ENCODE assay signal across 13 mouse cellular contexts in the genomic region with DNA sequence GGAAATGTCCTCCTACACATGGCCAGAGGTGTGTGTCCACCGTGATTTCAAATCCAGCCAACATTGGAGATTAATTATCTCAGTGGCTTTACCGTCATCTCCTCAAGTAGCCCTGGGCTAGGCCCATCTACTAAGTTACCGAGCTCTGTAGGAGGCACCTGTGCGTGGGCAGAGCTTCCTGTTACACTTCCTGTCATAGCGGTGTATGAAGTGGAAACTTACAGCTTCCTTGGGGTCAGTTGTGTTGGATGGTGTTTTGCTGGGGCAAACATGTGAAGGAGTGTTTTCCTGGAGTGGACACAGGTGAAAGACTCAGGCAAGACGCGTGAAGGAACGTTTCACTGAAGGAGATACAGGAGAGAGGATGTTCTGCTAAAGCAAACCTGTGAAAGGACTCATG. TPM values are rescaled to one million over a fixed set of nuclear protein-coding genes. Genes with fewer than 3 reads are reported as not detected.
DNase-seq lines count a peak whose midpoint lies in the region; ATAC-seq and TF ChIP-seq lines count a peak whose summit lies in the region.
"Had no signal": no experiment of that assay in that cellular context is flagged by ENCODE, and none has a peak within 500 bp of the region (broad histone marks: within the 10 kb centered on the region; RNA-seq: fewer than 3 reads in every experiment).

No protein-coding gene starts in this region.

- WGBS in liver, postnatal 0 days (ENCODE audit: insufficient replicate concordance), result 56% methylated on average over 8 of the region's 8 CpGs
- 37% methylated on average over 8 of the region's 8 CpGs for WGBS in bone marrow, adult 2 months
- 93% methylated on average over 8 of the region's 8 CpGs for WGBS in hindbrain, embryonic 12.5 days

- no peak for TF ChIP-seq CTCF in liver, postnatal 0 days (IDR thresholded peaks at IDR 0.05; ENCODE audit: low read depth)
- TF ChIP-seq CTCF in bone marrow, adult 2 months (IDR thresholded peaks at IDR 0.05; ENCODE audit: control insufficient read depth, insufficient read depth, low read length), result no peak

- H3K4me1 ChIP-seq in liver, postnatal 0 days (ENCODE audit: insufficient read depth), result peaks cover 8% of the 10 kb centered on the region; the same call in 1 of the 2 replicates
- H3K4me1 ChIP-seq in bone marrow, adult 2 months (ENCODE audit: control insufficient read depth, insufficient read depth, low read length), result peaks cover 6% of the 10 kb centered on the region
- peaks cover 5% of the 10 kb centered on the region; the same call in 1 of the 2 replicates for H3K4me1 ChIP-seq in hindbrain, embryonic 12.5 days

- H3K4me2 ChIP-seq in liver, postnatal 0 days (ENCODE audit: low read depth, low read length), result no peak overlapping the region
- no peak overlapping the region for H3K4me2 ChIP-seq in hindbrain, embryonic 12.5 days (replicated peaks)
- H3K4me2 ChIP-seq: hindbrain, embryonic 13.5 days; neural tube, embryonic 13.5 days had no signal

- peak overlapping the region; percentile 18; the same call in 1 of the 2 replicates for H3K27ac ChIP-seq in liver, postnatal 0 days (ENCODE audit: low read depth)
- peak overlapping the region; percentile 90; the same call in 1 of the 2 replicates for H3K27ac ChIP-seq in bone marrow, adult 2 months (ENCODE audit: control insufficient read depth, insufficient read depth, low read depth, low read length, poor library complexity)
- H3K27ac ChIP-seq in hindbrain, embryonic 12.5 days, result no peak overlapping the region
- H3K27ac ChIP-seq: hindbrain, embryonic 13.5 days; liver, embryonic 14.5 days; neural tube, embryonic 13.5 days had no signal

- TF ChIP-seq EP300 in liver, postnatal 0 days (IDR thresholded peaks at IDR 0.05; ENCODE audit: low read depth), result no peak

- no peak for TF ChIP-seq POLR2A in bone marrow, adult 2 months (IDR thresholded peaks at IDR 0.05; ENCODE audit: borderline replicate concordance, control insufficient read depth, low read depth, low read length)

- H3K36me3 ChIP-seq in liver, postnatal 0 days (replicated peaks; ENCODE audit: insufficient read depth, low read length), result no peaks in the 10 kb centered on the region
- H3K36me3 ChIP-seq in hindbrain, embryonic 12.5 days, result no peaks in the 10 kb centered on the region
- H3K36me3 ChIP-seq: hindbrain, embryonic 13.5 days; neural tube, embryonic 13.5 days had no signal

- no peak for ATAC-seq in liver, postnatal 0 days
- no peak for ATAC-seq in hindbrain, embryonic 12.5 days (ENCODE audit: low FRiP score)

- no peaks in the 10 kb centered on the region for H3K9me3 ChIP-seq in liver, postnatal 0 days (ENCODE audit: low read length)
- 0 out of 2 replicates have a peak, but pooled peaks cover 4% of the 10 kb centered on the region for H3K9me3 ChIP-seq in hindbrain, embryonic 12.5 days (replicated peaks)
- H3K9me3 ChIP-seq: hindbrain, embryonic 13.5 days; neural tube, embryonic 13.5 days had no signal

- DNase-seq in liver, postnatal 0 days, result no peak
- no peak for DNase-seq in liver
- peak; percentile 13 for DNase-seq in skeletal muscle tissue, adult 2 months (ENCODE audit: low read depth, low spot score)
- peak; percentile 66 for DNase-seq in thymus, postnatal 4 days
- no peak for DNase-seq in adrenal gland, postnatal 4 days (ENCODE audit: low spot score in 2 of 2)
- DNase-seq: gastrocnemius, postnatal 25 days; kidney, postnatal 10 days; right cerebral cortex, postnatal 25 days had no signal

- H3K27me3 ChIP-seq in liver, postnatal 0 days (ENCODE audit: insufficient read depth, low read length), result no peaks in the 10 kb centered on the region
- H3K27me3 ChIP-seq in hindbrain, embryonic 12.5 days, result no peaks in the 10 kb centered on the region; the same call in 1 of the 2 replicates
- H3K27me3 ChIP-seq: hindbrain, embryonic 13.5 days; neural tube, embryonic 13.5 days had no signal

- H3K9ac ChIP-seq in liver, postnatal 0 days (replicated peaks), result no peak overlapping the region
- no peak overlapping the region for H3K9ac ChIP-seq in hindbrain, embryonic 12.5 days
- H3K9ac ChIP-seq: hindbrain, embryonic 13.5 days; liver, embryonic 14.5 days; neural tube, embryonic 13.5 days had no signal

- H3K4me3 ChIP-seq in liver, postnatal 0 days (ENCODE audit: low read depth, low read length), result no peak overlapping the region
- H3K4me3 ChIP-seq in bone marrow, adult 2 months (replicated peaks; ENCODE audit: control insufficient read depth, low read depth, low read length), result no peak overlapping the region
- H3K4me3 ChIP-seq in hindbrain, embryonic 12.5 days, result no peak overlapping the region
- H3K4me3 ChIP-seq: hindbrain, embryonic 13.5 days; neural tube, embryonic 13.5 days had no signal

RNA-seq across cellular contexts. Expression of a gene that starts 32.6 kb away (rescaled TPM):
- 5.0 and 5.7 TPM in 2 replicates for polyA plus RNA-seq in liver, postnatal 0 days (2015; fragmentation: Nextera tagmentation; extraction: Ambion mirVana)
- polyA plus RNA-seq in bone marrow, adult 2 months (2011; ENCODE audit: insufficient read depth, insufficient read length, low replicate concordance, missing spikeins), result 2.7 and 3.0 TPM in 2 replicates
- polyA plus RNA-seq in hindbrain, embryonic 12.5 days (2016; fragmentation: Nextera tagmentation; extraction: Ambion mirVana), result 31.1 and 32.5 TPM in 2 replicates
- 10 to 100 TPM; 10.6 to 11.3 TPM for total RNA-seq in adrenal gland, postnatal 4 days (2021)

RNA-seq across cellular contexts. Expression of a gene that starts 59.3 kb away (rescaled TPM):
- 2.7 and 3.6 TPM in 2 replicates for polyA plus RNA-seq in liver, postnatal 0 days (2015; fragmentation: Nextera tagmentation; extraction: Ambion mirVana)
- 3.2 and 10.7 TPM in 2 replicates for polyA plus RNA-seq in bone marrow, adult 2 months (2011; ENCODE audit: insufficient read depth, insufficient read length, low replicate concordance, missing spikeins)
- 14.5 and 16.4 TPM in 2 replicates for polyA plus RNA-seq in hindbrain, embryonic 12.5 days (2016; fragmentation: Nextera tagmentation; extraction: Ambion mirVana)
- 10 to 100 TPM; 21.8 to 24.3 TPM for total RNA-seq in adrenal gland, postnatal 4 days (2021)

Comparison
In these comparisons a context has a peak if more than half of its experiments do, and no peak if none do; other contexts are left out.
1. DNase-seq: peak in skeletal muscle tissue, adult 2 months (single experiment) and thymus, postnatal 4 days (single experiment); none in liver, postnatal 0 days (single experiment), liver (single experiment) and adrenal gland, postnatal 4 days (0 of 2).